Mouse (Mus musculus) G1E (cell line): ENCODE results near the gene Enox1.

Experiments
- CTCF ChIP-seq: IDR thresholded peaks from 2 replicates; pipeline ENCODE4 v1.5.1; 2012; ENCODE audit warnings: low read depth, low read length, inconsistent platforms, mixed read lengths
- GATA1 ChIP-seq: IDR thresholded peaks from 2 replicates; pipeline ENCODE4 v1.6.1; 2012; ENCODE audit warnings: borderline replicate concordance, low read length, inconsistent platforms, mixed read lengths
- GATA2 ChIP-seq: IDR thresholded peaks from 2 replicates; pipeline ENCODE4 v1.6.1; 2012; ENCODE audit warnings: low read depth, low read length, inconsistent platforms, borderline replicate concordance
- TAL1 ChIP-seq: conservative IDR thresholded peaks from 2 replicates; pipeline ENCODE4 v1.6.1; 2012; ENCODE audit warnings: low read depth, low read length, inconsistent platforms, mixed read lengths

DNA sequence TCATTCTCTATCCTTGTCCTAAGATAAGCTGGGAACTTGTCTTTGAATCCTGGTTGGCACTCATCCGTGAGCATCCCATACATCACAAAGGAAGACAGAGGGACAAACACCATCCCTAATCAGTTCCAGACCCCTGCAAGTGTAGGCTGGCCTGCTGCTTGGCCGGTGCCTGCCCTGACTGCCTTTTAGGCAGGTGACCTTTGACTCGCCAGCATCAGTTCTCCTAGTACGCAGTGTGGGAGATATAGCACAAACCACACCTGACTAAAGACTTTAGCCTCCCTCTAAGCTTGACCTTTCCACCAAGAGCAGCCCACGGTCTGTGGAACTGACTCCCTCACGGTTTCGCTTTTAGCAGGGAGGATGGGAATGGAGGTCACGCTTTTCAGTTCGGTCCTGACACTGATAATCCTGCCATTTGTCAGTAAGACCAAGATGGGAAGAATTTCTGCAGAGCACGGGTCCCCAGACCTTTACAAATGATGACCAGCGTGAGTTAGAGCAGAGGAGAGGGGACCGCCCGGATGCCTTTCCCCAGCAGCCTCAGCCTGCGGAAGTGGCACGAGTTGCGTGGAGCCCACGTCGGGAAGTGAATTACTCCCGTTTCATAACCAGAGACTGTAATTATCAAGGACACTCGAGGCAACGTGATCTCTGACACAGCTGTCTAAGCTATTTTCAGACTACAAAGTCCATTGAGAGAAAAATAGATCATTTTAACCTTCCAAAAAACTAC lies 550.1 kb downstream of the Enox1 start:
- TF ChIP-seq CTCF (no peak), TAL1 (no peak), GATA1 (no peak), GATA2 (no peak)
